Mouse (Mus musculus) liver, embryonic 13.5 days (tissue): ENCODE measurements around the gene Hcar2. TPM values are rescaled to one million over a fixed set of nuclear protein-coding genes. Genes with fewer than 3 reads are reported as not detected.

Experiments used
- ATAC-seq: fragments of 200-750 bp; cut with Nextera tagmentation; 2 replicates; pipeline ENCODE4 v1.8.0; 2017; ENCODE audit warnings: low read depth, mild to moderate bottlenecking, moderate number of reproducible peaks, moderate library complexity
- DNase-seq: peaks from one replicate; pipeline ENCODE4 v3.0.0; 2022
- H3K27ac ChIP-seq: fragments of 300-500 bp; sonication (generic); 2 replicates; pipeline ENCODE4 v1.5.1; 2015; ENCODE audit warnings: moderate library complexity, mild to moderate bottlenecking, inconsistent platforms
- H3K27me3 ChIP-seq: fragments of 300-500 bp; sonication (generic); 2 replicates; pipeline ENCODE4 v1.6.1; 2015; ENCODE audit warnings: mild to moderate bottlenecking, inconsistent platforms
- H3K36me3 ChIP-seq: fragments of 300-500 bp; sonication (generic); 2 replicates; pipeline ENCODE4 v1.6.1; 2015; ENCODE audit warnings: mild to moderate bottlenecking, inconsistent platforms
- H3K4me1 ChIP-seq: fragments of 300-500 bp; sonication (generic); replicated peaks from 2 replicates; pipeline ENCODE4 v1.6.1; 2015; ENCODE audit warnings: inconsistent platforms
- H3K4me2 ChIP-seq: fragments of 300-500 bp; sonication (generic); 2 replicates; pipeline ENCODE4 v1.6.1; 2015; ENCODE audit warnings: inconsistent platforms, mild to moderate bottlenecking, moderate library complexity
- H3K4me3 ChIP-seq: fragments of 300-500 bp; sonication (generic); replicated peaks from 2 replicates; pipeline ENCODE4 v1.5.1; 2015; ENCODE audit warnings: mild to moderate bottlenecking, inconsistent platforms
- H3K9ac ChIP-seq: fragments of 300-500 bp; sonication (generic); 2 replicates; pipeline ENCODE4 v1.6.1; 2015; ENCODE audit warnings: mild to moderate bottlenecking, inconsistent platforms
- H3K9me3 ChIP-seq: fragments of 300-500 bp; sonication (generic); replicated peaks from 2 replicates; pipeline ENCODE4 v1.6.1; 2016; ENCODE audit warnings: inconsistent platforms
- WGBS: fragments of 180-500 bp; shearing (Covaris S2); methylation state at CpG from one replicate; pipeline ENCODE4 v1.1.7; 2015; ENCODE audit not compliant: insufficient replicate concordance; 5-methylcytosine and 5-hydroxymethylcytosine counted together
- polyA plus RNA-seq: library from polyadenylated mRNA; unstranded; fragments of >200 nt; fragmentation: Nextera tagmentation; extraction: Ambion mirVana; gene quantifications from 2 replicates; pipeline ENCODE4 v1.2.1, GENCODE M21; 2015

Hcar2 gene
- polyA plus RNA-seq, result 0.10 and 0.16 TPM in 2 replicates

DNA sequence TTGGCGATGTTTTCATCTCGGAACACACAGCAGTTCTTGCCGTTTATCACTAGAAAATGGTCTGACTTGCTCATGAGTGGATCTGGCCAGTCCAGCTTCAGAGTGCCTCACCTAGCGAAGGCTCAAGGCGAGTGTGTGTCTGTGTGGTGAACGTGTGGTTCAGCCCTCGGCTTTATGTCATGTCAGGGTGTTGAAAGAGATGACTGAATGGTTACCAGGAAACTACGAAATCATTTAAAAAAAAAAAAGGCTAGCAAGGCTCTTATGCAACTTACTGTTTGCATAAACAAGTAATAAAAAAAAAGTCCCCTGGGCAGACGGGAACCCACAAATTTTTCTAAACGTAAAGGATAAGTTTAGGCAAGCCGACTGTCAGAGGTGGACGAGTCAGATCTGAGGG lies at the start of gene Hcar2:
Hcar2 (minus strand) TSS at position 135 of the 400 bp plus-strand sequence.
- 0 out of 2 replicates have a peak, but pooled peaks cover 5% of the 10 kb centered on the region for H3K4me1 ChIP-seq
- ATAC-seq (no peak), DNase-seq (no peak)
- H3K9me3 ChIP-seq, result no peaks in the 10 kb centered on the region
- H3K9ac ChIP-seq, result no peak within 1 kb of the TSS
- 62% methylated on average over 12 of the region's 12 CpGs for WGBS
- no peaks in the 10 kb centered on the region for H3K27me3 ChIP-seq
- H3K27ac ChIP-seq, result no peak within 1 kb of the TSS
- H3K36me3 ChIP-seq, result no peaks in the 10 kb centered on the region
- no peak within 1 kb of the TSS for H3K4me2 ChIP-seq
- H3K4me3 ChIP-seq, result no peak within 1 kb of the TSS

DNA sequence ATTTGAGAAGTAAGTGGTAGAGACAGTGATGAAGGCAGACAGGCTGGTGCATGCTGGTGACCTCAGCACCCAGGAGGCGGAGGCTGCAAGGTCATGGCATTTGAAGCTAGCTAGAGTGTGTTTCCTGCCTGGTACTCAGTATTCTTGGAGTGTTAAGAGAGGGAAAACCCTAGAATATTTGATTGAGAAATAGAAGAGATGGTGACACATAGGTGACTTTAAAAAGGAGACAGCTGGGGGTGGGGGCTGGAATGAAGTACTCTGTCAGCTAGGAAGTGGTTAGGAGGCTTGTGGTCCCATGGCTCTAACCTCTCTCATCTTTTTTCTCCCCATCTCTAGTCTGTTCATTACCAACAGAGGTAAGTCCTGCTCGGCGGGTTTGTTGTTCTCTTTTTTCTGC lies 49.6 kb upstream of the Hcar2 start:
- H3K4me3 ChIP-seq, result no peak overlapping the region
- WGBS, result 74% methylated on average over 3 of the region's 3 CpGs
- H3K27ac ChIP-seq, result no peak overlapping the region
- no peaks in the 10 kb centered on the region for H3K27me3 ChIP-seq
- H3K4me1 ChIP-seq, result no peaks in the 10 kb centered on the region; the same call in 1 of the 2 replicates
- ATAC-seq (no peak), DNase-seq (no peak)
- H3K36me3 ChIP-seq, result peaks cover 75% of the 10 kb centered on the region
- H3K9ac ChIP-seq, result no peak overlapping the region
- no peaks in the 10 kb centered on the region for H3K9me3 ChIP-seq
- H3K4me2 ChIP-seq, result no peak overlapping the region

DNA sequence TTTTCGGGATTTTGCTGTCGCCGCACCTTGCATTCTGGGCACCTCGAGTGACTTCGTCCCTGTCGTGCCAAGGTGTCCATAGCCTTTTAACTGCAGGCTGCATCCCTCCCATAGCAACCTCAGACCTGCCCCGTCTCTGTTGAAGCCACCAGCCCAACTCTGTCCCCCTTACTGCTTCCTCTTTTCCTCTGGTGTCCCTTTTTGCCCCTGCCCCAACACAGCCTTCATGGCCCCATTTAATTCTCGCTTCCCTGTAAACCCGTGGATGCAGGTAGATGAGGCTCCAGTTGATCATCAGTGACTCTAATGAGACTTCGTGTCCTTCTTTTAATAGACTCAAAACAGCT lies 42.3 kb upstream of the Hcar2 start:
- no peak for DNase-seq
- H3K27ac ChIP-seq, result peak overlapping the region; percentile 80; the same call in 1 of the 2 replicates
- peak overlapping the region; percentile 97 for H3K4me2 ChIP-seq
- no peaks in the 10 kb centered on the region for H3K9me3 ChIP-seq
- H3K4me1 ChIP-seq, result peaks cover 33% of the 10 kb centered on the region
- H3K9ac ChIP-seq, result peak overlapping the region; percentile 98
- peak overlapping the region; percentile 95 for H3K4me3 ChIP-seq
- peaks cover 34% of the 10 kb centered on the region for H3K36me3 ChIP-seq
- no peaks in the 10 kb centered on the region for H3K27me3 ChIP-seq
- 2% methylated on average over 10 of the region's 10 CpGs for WGBS
- ATAC-seq, result no peak

DNA sequence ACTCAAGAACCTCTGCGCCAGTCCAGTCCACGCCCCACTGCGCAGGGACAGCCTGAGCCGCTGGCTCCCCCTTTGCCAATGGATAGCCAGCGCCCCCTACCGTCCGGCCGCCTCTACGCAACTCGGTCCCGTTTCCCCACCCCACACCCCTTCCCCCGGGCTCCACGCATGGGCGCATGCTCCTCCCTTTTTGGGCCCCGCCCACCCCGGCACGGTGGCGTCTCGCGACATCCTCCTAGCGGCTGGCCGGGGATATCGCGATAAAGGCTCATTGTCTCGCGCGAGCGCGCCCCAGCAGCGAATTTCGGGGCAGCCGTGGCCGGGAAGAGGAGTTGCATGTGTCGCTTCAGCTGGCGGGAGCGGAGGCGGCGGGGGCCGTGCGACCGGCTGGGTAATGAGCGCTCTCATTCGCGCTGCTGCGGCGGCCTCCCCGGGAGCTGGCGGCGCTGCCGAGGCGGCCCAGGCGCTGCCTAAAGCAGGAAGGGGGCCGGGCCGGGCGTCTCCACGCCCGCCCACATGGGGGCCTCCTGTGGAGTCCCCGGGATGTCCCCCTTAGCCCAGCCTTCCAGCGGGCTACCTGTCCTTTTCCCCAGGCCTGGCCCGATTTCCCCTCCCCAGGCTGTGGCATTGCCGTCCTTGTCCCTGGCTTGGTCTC lies 41.8 kb upstream of the Hcar2 start, which contains the start of gene Denr:
Denr (plus strand) TSS at position 200 of the 655 bp plus-strand sequence.
- peak within 1 kb of the TSS; percentile 95 for H3K4me3 ChIP-seq
- H3K4me2 ChIP-seq, result peak within 1 kb of the TSS; percentile 97
- H3K9ac ChIP-seq, result peak within 1 kb of the TSS; percentile 98
- H3K9me3 ChIP-seq, result no peaks in the 10 kb centered on the region
- H3K27ac ChIP-seq, result peak within 1 kb of the TSS; percentile 80
- DNase-seq (peak; percentile 99), ATAC-seq (peak; percentile 94)
- under 1% methylated on average over 59 of the region's 61 CpGs for WGBS
- H3K4me1 ChIP-seq, result peaks cover 33% of the 10 kb centered on the region
- peaks cover 30% of the 10 kb centered on the region for H3K36me3 ChIP-seq
- H3K27me3 ChIP-seq, result no peaks in the 10 kb centered on the region

DNA sequence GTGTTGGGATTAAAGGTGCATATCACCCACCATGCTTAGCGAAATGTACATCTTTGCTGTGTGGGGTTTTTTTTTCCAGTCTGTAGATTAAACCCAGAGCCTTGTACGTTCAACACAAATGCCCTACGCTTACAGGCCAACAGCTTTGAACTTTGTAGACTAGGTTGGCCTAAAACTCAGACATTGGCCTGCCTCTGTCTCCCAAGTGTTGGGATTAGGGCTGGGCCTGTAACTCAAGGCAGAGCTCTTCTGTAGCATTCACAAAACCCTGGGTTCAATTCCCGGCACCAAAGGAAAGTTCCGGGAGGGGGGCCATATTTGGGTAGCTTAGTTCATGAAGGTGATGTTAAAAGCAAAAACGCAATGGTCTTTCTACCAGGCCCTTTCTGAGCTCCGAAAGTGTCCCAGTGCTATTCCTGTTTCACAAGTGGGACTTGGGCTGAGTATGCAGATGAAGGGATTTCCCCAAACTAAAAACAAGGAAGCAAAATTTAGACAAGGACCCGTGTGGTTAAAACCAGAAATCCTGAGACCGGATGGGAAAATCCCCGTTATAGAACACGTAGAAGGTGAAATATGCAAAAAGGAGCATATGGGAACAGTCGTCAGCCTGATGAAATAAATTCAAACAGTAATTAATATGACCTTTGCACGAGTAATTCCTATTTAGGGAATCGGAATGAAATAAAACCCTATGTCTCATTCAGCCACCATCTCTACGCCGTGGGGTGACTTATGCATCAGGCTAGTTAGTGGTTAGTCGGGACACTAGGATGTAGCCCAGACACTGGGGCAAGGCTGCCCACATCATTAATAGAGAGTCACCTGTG lies 41.1 kb upstream of the Hcar2 start:
- H3K27ac ChIP-seq, result no peak overlapping the region
- no peak for ATAC-seq
- peaks cover 33% of the 10 kb centered on the region for H3K4me1 ChIP-seq
- peak overlapping the region; percentile 95 for H3K4me3 ChIP-seq
- DNase-seq, result no peak
- peak overlapping the region; percentile 97 for H3K4me2 ChIP-seq
- 62% methylated on average over 17 of the region's 17 CpGs for WGBS
- H3K36me3 ChIP-seq, result peaks cover 23% of the 10 kb centered on the region
- no peaks in the 10 kb centered on the region for H3K27me3 ChIP-seq
- no peak overlapping the region for H3K9ac ChIP-seq
- no peaks in the 10 kb centered on the region for H3K9me3 ChIP-seq

DNA sequence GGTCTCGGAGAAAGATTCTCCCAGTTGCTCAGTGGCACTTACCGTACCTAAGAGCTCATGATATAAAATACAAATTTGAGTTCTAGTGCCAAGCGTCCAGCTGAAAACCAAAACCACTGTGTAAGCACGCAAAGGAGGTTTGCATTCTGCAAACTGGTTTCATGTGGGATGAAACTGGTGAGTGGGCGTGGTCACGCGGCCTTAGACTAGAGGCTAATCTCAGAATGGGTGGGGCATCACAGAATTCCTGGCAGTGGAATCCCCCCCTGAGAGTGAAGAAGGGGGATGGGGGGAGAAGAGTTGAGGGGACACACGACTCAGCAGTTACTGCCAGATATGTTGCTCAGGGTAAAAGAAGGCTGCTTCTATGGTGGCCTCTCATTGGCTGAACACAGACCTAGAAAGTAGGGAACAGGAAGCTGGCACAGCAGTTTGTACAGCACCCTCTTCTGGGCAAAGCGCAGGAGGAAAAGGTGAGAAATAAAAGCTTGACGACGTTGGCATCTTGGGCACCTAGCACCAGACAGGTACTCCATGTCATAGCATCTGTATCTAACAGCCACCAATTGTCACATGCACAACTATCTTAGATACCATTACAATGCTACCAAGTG lies 38.9 kb upstream of the Hcar2 start:
- no peak for ATAC-seq
- Histone ChIP-seq H3K36me3 (peaks cover 7% of the 10 kb centered on the region; the same call in 1 of the 2 replicates), H3K4me3 (no peak overlapping the region), H3K27me3 (no peaks in the 10 kb centered on the region), H3K9ac (no peak overlapping the region), H3K4me1 (peaks cover 30% of the 10 kb centered on the region), H3K4me2 (no peak overlapping the region), H3K27ac (no peak overlapping the region), H3K9me3 (no peaks in the 10 kb centered on the region)
- no peak for DNase-seq
- WGBS, result 59% methylated on average over 11 of the region's 11 CpGs

DNA sequence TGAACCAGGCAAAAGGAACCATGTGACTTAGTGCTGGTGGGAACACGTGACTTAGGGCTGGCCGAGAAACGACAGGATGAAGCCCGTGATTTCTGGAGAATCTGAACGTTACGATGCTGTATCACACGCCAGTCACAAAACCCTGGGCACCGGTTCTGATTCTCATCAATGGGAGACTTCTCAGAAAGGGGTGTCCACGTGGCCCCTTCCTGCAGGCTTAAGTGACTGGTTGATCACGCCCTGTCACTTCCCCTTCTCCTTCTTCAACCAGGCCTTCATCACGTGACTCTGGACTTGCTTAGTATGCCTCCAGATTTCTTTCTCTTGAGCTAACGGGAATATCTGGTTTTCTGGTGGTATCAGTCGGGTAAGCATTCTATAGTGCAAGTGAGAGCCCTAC lies 32.1 kb upstream of the Hcar2 start:
- Histone ChIP-seq H3K4me3 (no peak overlapping the region), H3K9ac (no peak overlapping the region), H3K36me3 (no peaks in the 10 kb centered on the region), H3K27me3 (no peaks in the 10 kb centered on the region), H3K27ac (no peak overlapping the region), H3K4me2 (no peak overlapping the region), H3K4me1 (peaks cover 7% of the 10 kb centered on the region), H3K9me3 (no peaks in the 10 kb centered on the region)
- DNase-seq (no peak), ATAC-seq (no peak)
- 39% methylated on average over 13 of the region's 13 CpGs for WGBS

DNA sequence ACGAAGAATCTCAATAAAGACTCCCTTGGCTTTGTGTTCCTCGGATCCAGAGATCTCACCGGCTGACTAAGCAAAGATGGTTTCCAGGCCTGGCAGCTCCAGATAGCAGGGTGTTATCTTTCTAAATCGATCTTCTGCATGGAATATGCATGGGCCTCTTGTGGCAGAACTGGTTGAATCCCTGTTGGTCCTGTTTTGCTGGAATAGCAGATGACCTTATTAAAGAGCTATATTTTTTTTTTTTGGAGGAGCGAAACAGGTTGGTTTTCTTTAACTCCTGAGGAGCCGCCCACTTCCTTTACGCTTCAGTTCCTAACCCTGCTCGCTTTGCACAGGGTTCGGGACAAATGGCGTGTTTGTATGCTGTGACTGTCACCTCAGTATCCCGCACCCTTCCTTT lies 31.1 kb upstream of the Hcar2 start:
- Histone ChIP-seq H3K4me1 (peaks cover 14% of the 10 kb centered on the region), H3K4me3 (no peak overlapping the region), H3K27me3 (no peaks in the 10 kb centered on the region), H3K36me3 (no peaks in the 10 kb centered on the region), H3K9me3 (no peaks in the 10 kb centered on the region), H3K27ac (no peak overlapping the region), H3K9ac (no peak overlapping the region), H3K4me2 (no peak overlapping the region)
- ATAC-seq (no peak), DNase-seq (no peak)
- WGBS, result 65% methylated on average over 11 of the region's 11 CpGs

DNA sequence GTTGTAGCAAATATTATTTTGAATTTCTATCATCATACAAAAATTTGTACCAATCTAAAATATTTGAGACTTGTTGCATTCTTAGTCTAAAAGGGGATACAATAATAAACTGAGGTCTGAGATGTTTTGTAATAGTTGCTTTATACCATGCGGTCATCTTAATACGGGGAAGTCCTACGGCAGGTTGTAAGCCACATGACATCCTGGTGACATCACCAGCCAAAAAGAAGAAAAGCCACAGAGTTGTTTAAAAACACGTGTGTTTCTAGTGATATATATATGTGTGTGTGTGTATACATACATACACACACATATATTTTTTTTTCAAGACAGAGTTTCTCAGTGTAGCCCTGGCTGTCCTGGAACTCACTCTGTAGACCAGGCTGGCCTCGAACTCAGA lies 28.2 kb upstream of the Hcar2 start:
- Histone ChIP-seq H3K27me3 (no peaks in the 10 kb centered on the region), H3K4me1 (peaks cover 16% of the 10 kb centered on the region), H3K9ac (no peak overlapping the region), H3K9me3 (no peaks in the 10 kb centered on the region), H3K27ac (no peak overlapping the region), H3K4me3 (no peak overlapping the region), H3K4me2 (no peak overlapping the region), H3K36me3 (no peaks in the 10 kb centered on the region)
- DNase-seq (no peak), ATAC-seq (no peak)
- 57% methylated on average over 5 of the region's 5 CpGs for WGBS

DNA sequence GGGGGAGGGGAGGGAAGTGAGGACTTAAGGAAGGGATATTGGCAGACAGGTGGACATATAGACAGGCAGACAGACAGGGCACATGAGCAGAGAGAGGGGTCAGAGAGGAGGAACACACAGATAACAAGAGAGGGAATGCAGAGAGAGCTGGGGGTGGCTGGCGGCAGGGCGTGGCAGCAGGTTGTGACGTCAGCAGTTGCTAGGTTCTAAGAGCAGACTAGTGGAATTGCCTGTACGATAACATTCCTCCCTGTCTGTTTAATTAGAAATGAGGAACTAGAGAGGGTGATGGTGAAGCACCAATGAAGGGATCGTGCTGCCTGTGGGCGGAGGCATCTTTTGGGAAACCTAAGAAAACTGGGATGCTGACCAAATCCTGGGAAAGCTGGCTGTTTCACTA lies 26.4 kb upstream of the Hcar2 start:
- ATAC-seq, result no peak
- no peaks in the 10 kb centered on the region for H3K9me3 ChIP-seq
- H3K27ac ChIP-seq, result no peak overlapping the region
- DNase-seq, result peak; percentile 40
- no peak overlapping the region for H3K4me2 ChIP-seq
- no peak overlapping the region for H3K4me3 ChIP-seq
- H3K4me1 ChIP-seq, result peaks cover 16% of the 10 kb centered on the region
- WGBS, result 24% methylated on average over 6 of the region's 6 CpGs
- H3K36me3 ChIP-seq, result no peaks in the 10 kb centered on the region
- no peak overlapping the region for H3K9ac ChIP-seq
- H3K27me3 ChIP-seq, result no peaks in the 10 kb centered on the region

DNA sequence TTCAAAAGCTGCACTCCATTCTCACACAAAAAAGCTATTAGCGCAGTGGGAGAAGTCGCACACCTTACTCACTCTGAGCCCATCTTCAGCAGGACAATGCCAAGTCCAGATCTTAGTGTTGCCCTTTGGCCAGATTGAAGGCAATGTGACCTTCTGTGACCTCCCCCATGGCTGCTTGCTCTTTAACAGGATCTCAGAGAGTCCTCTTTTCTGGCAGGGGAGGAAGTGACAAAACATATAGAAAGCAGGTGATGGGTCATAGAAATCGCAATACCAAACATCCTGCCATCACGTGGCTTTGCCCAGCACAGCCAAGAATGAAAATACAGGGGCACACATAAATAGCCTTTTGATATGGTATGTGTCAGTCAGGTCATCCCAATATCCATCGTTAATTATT lies 25.7 kb upstream of the Hcar2 start:
- H3K9ac ChIP-seq, result no peak overlapping the region
- no peak overlapping the region for H3K4me2 ChIP-seq
- no peaks in the 10 kb centered on the region for H3K36me3 ChIP-seq
- H3K4me3 ChIP-seq, result no peak overlapping the region
- ATAC-seq (no peak), DNase-seq (no peak)
- H3K27me3 ChIP-seq, result no peaks in the 10 kb centered on the region
- H3K27ac ChIP-seq, result no peak overlapping the region
- WGBS, result 60% methylated on average over 5 of the region's 5 CpGs
- H3K4me1 ChIP-seq, result peaks cover 10% of the 10 kb centered on the region
- no peaks in the 10 kb centered on the region for H3K9me3 ChIP-seq
